Mouse (Mus musculus) 3134 (cell line): ENCODE measurements around the gene Akap5.

Source experiments
- DNase-seq: peaks from one replicate; pipeline ENCODE4 v3.0.0-alpha.2; 2011; ENCODE audit warnings: low spot score; ENCODE audit not compliant: insufficient read length; ENCODE audit errors: extremely low read depth

Akap5 gene

GRCm38 (mm10) chr12:76310633-76311032 is 14.1 kb upstream of the Akap5 start:
- DNase-seq: no peak

- no peak for DNase-seq
Measured at GRCm38 (mm10) chr12:76311227-76311626, 13.5 kb upstream of the Akap5 start.

- no peak for DNase-seq
Measured at GRCm38 (mm10) chr12:76311951-76312350, 12.7 kb upstream of the Akap5 start.

GRCm38 (mm10) chr12:76318282-76319212 is 6.1 kb upstream of the Akap5 start:
- no peak for DNase-seq

GRCm38 (mm10) chr12:76326437-76327220 is 1.9 kb downstream of the Akap5 start:
- DNase-seq: no peak

GRCm38 (mm10) chr12:76328567-76329354 is 4.1 kb downstream of the Akap5 start:
- DNase-seq: no peak

GRCm38 (mm10) chr12:76333688-76334087 is 9.0 kb downstream of the Akap5 start:
- DNase-seq: no peak

GRCm38 (mm10) chr12:76335641-76336040 is 10.9 kb downstream of the Akap5 start:
- no peak for DNase-seq

- DNase-seq: no peak
Measured at GRCm38 (mm10) chr12:76336111-76336965, 11.6 kb downstream of the Akap5 start.

- DNase-seq: no peak
Measured at GRCm38 (mm10) chr12:76341080-76341479, 16.4 kb downstream of the Akap5 start.

GRCm38 (mm10) chr12:76345759-76346455 is 21.2 kb downstream of the Akap5 start:
- no peak for DNase-seq

- DNase-seq: no peak
Measured at GRCm38 (mm10) chr12:76349680-76350220, 25.1 kb downstream of the Akap5 start.

GRCm38 (mm10) chr12:76360868-76361267 is 36.2 kb downstream of the Akap5 start:
- no peak for DNase-seq

- DNase-seq: no peak
Measured at GRCm38 (mm10) chr12:76361405-76362302, 37.0 kb downstream of the Akap5 start.

GRCm38 (mm10) chr12:76362303-76362676 is 37.6 kb downstream of the Akap5 start:
- DNase-seq: no peak

- DNase-seq: no peak
Measured at GRCm38 (mm10) chr12:76366276-76366675, 41.6 kb downstream of the Akap5 start.

GRCm38 (mm10) chr12:76367096-76367995 is 42.7 kb downstream of the Akap5 start:
- peak; percentile 40 for DNase-seq
